Mouse (Mus musculus): ENCODE measurements around the gene Eogt.

DNA sequence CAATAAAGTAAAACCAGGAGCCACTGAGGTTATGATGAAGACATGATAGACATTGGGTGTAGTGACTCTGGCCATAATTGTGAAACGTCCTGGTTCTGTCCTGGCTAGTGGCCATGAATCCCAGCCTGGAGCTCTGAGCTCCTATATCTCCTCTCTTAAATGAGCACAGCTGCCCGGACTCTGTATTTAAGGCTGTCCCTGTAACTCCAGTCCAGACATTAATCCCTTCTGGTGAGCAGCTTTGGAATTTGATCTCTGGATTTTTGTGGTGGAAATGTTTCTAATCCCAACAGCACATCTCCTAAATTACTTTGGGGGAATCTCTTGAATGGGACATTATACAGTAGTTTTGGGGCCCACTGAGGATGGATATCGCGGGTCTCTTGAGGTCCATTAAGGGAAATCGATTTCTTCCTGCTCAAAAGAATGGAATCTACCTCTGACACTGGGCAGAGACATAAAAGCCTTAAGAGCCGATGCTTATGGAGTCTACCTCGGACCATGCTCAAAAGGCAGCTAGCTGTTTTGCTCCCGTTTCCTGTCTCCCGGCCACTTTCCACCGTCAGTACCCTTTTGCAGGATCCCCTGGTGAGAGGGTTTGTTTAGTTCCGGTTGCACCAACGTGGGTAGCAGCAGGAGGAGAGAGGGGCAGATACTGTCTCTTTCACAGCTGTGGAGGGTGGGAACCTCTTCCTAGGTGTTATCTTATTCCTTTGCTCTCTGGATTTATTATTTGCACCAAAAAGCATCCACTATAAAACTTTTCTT is 47.6 kb downstream of the Eogt start:
- no peak for TF ChIP-seq CTCF (IDR thresholded peaks at IDR 0.05; ENCODE audit: low read depth, low read length)
- no peak for TF ChIP-seq POLR2A (IDR thresholded peaks at IDR 0.05; ENCODE audit: extremely low read depth, insufficient read depth, low read length)

Data from liver, adult 2 months (tissue).